Mouse (Mus musculus): ENCODE results near the gene Fgf10. TPM values are rescaled to one million over a fixed set of nuclear protein-coding genes. Genes with fewer than 3 reads are reported as not detected.

Gene Fgf10
- polyA plus RNA-seq (2014; fragmentation: Nextera tagmentation; extraction: Ambion mirVana), result 1.6 and 2.1 TPM in 2 replicates

DNA sequence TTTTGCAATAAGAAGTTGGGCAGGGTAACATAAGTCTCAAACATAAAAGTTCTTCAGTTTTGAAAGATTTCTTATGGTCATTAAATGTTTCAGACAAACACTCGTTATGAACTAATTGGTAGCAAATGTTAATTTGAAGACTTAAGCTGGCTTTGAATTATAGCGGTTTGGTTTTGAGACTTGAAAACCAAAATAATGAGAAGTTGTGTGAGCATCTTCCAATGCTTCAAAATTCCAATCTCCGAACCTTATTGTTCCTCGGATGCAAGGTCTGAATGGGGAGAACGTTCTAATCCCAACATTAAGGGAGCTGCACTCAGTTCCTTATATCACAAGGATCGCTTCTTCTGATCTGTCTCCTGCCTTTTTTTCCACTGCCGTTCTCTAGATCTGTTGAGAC is at the start of gene Fgf10:
Gene Fgf10, plus strand, starts transcription at position 301 of the 400 bp plus-strand sequence.
- ATAC-seq (ENCODE audit: insufficient read depth, low FRiP score, low TSS enrichment) (no peak), DNase-seq (ENCODE audit: low spot score) (no peak)
- H3K9me3 ChIP-seq (ENCODE audit: control insufficient read depth, low read length), result no peaks in the 10 kb centered on the region
- H3K4me3 ChIP-seq (ENCODE audit: low read depth, low read length), result no peak within 1 kb of the TSS
- no peaks in the 10 kb centered on the region for H3K27me3 ChIP-seq (ENCODE audit: control insufficient read depth, insufficient read depth, low read length)
- no peak within 1 kb of the TSS for H3K27ac ChIP-seq (ENCODE audit: low read depth, low read length)
- no peak within 1 kb of the TSS for H3K4me2 ChIP-seq (ENCODE audit: low read depth)
- WGBS, result 84% methylated on average over 7 of the region's 7 CpGs
- H3K36me3 ChIP-seq (ENCODE audit: control insufficient read depth, insufficient read depth, low read length), result no peaks in the 10 kb centered on the region
- H3K9ac ChIP-seq (ENCODE audit: low read length), result no peak within 1 kb of the TSS
- no peaks in the 10 kb centered on the region for H3K4me1 ChIP-seq (ENCODE audit: control insufficient read depth, insufficient read depth, low read length)

DNA sequence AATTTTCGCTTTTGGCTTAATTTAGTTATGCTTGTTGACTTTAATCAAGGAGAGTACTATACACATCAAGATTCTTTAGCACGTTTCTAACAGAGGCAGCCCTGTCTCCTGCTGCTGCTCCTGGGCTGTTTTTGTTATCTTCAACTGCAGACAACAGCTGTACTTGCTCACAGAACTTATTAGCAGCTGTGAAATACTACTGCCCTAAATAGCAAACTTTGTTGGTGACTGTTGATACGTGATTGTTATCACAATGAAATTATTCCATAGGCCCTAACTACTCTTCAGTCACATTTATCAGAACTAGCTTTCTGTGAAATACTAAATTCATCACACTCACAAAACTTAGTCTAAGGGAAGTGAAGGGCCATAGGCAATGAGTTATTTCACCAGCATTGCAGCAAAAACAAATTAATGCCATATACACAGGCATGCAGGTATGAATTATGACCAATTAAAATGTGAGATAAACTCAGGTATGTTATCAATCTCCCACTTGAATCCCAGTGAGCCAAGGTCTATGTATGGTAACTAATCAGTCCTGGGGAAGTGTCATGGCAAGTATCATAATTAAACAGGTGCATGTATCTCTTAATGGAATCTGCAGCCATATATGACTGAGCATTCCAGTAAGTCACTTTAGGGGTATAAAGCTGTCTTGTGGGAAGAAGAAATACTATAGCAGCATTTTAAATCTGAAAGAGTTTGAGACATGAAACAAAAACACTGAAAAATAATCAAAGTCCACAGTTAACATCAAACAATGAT is 39.7 kb upstream of the Fgf10 start:
- no peak for ATAC-seq (ENCODE audit: insufficient read depth, low FRiP score, low TSS enrichment)
- Histone ChIP-seq H3K4me3 (ENCODE audit: low read depth, low read length) (no peak overlapping the region), H3K4me2 (ENCODE audit: low read depth) (no peak overlapping the region), H3K4me1 (ENCODE audit: control insufficient read depth, insufficient read depth, low read length) (no peaks in the 10 kb centered on the region), H3K9me3 (ENCODE audit: control insufficient read depth, low read length) (no peaks in the 10 kb centered on the region), H3K27ac (ENCODE audit: low read depth, low read length) (no peak overlapping the region), H3K36me3 (ENCODE audit: control insufficient read depth, insufficient read depth, low read length) (no peaks in the 10 kb centered on the region), H3K9ac (ENCODE audit: low read length) (no peak overlapping the region), H3K27me3 (ENCODE audit: control insufficient read depth, insufficient read depth, low read length) (no peaks in the 10 kb centered on the region)
- 71% methylated on average over 3 of the region's 3 CpGs for WGBS
- DNase-seq (ENCODE audit: low spot score), result no peak

DNA sequence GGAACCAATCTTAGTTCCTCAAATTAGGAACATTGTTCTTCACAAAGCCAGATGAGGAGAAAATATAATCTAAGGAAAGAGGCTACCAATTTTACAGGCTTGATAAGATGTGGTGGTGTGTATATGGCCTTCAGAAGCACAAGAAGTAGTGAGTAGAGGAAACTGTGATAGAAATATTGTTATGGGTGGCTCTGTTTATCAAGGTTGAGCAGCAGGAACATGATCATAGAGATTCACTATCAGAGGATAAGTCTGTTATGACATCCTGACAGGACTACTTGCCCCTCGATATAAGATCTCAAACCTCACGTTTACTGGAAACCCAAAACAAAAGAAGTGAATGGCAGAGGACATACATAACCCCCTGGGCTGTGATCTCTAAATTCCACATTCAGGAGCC is 38.1 kb upstream of the Fgf10 start:
- WGBS, result 86% methylated on average over 2 of the region's 2 CpGs

GRCm38 (mm10) chr13:118636047-118636446 is 33.5 kb upstream of the Fgf10 start:
- Histone ChIP-seq H3K27me3 (ENCODE audit: control insufficient read depth, insufficient read depth, low read length) (no peaks in the 10 kb centered on the region), H3K9ac (ENCODE audit: low read length) (no peak overlapping the region), H3K27ac (ENCODE audit: low read depth, low read length) (no peak overlapping the region), H3K9me3 (ENCODE audit: control insufficient read depth, low read length) (no peaks in the 10 kb centered on the region), H3K4me3 (ENCODE audit: low read depth, low read length) (no peak overlapping the region), H3K4me2 (ENCODE audit: low read depth) (no peak overlapping the region), H3K4me1 (ENCODE audit: control insufficient read depth, insufficient read depth, low read length) (no peaks in the 10 kb centered on the region), H3K36me3 (ENCODE audit: control insufficient read depth, insufficient read depth, low read length) (no peaks in the 10 kb centered on the region)
- WGBS, result 94% methylated on average over 5 of the region's 5 CpGs
- no peak for ATAC-seq (ENCODE audit: insufficient read depth, low FRiP score, low TSS enrichment)
- DNase-seq (ENCODE audit: low spot score), result no peak

More for the DNA sequence above, 38.1 kb upstream of the Fgf10 start:
- Histone ChIP-seq H3K9me3 (ENCODE audit: control insufficient read depth, low read length) (no peaks in the 10 kb centered on the region), H3K4me3 (ENCODE audit: low read depth, low read length) (no peak overlapping the region), H3K4me1 (ENCODE audit: control insufficient read depth, insufficient read depth, low read length) (no peaks in the 10 kb centered on the region), H3K36me3 (ENCODE audit: control insufficient read depth, insufficient read depth, low read length) (no peaks in the 10 kb centered on the region), H3K27me3 (ENCODE audit: control insufficient read depth, insufficient read depth, low read length) (no peaks in the 10 kb centered on the region), H3K9ac (ENCODE audit: low read length) (no peak overlapping the region), H3K27ac (ENCODE audit: low read depth, low read length) (no peak overlapping the region), H3K4me2 (ENCODE audit: low read depth) (no peak overlapping the region)
- ATAC-seq (ENCODE audit: insufficient read depth, low FRiP score, low TSS enrichment) (no peak), DNase-seq (ENCODE audit: low spot score) (no peak)

GRCm38 (mm10) chr13:118642585-118642984 is 27.0 kb upstream of the Fgf10 start:
- DNase-seq (ENCODE audit: low spot score), result no peak
- WGBS, result 86% methylated on average over 3 of the region's 3 CpGs
- Histone ChIP-seq H3K4me2 (ENCODE audit: low read depth) (no peak overlapping the region), H3K36me3 (ENCODE audit: control insufficient read depth, insufficient read depth, low read length) (no peaks in the 10 kb centered on the region), H3K9me3 (ENCODE audit: control insufficient read depth, low read length) (no peaks in the 10 kb centered on the region), H3K27ac (ENCODE audit: low read depth, low read length) (no peak overlapping the region), H3K27me3 (ENCODE audit: control insufficient read depth, insufficient read depth, low read length) (no peaks in the 10 kb centered on the region), H3K9ac (ENCODE audit: low read length) (no peak overlapping the region), H3K4me1 (ENCODE audit: control insufficient read depth, insufficient read depth, low read length) (no peaks in the 10 kb centered on the region), H3K4me3 (ENCODE audit: low read depth, low read length) (no peak overlapping the region)
- ATAC-seq (ENCODE audit: insufficient read depth, low FRiP score, low TSS enrichment), result no peak

GRCm38 (mm10) chr13:118643138-118643537 is 26.5 kb upstream of the Fgf10 start:
- 77% methylated on average over 6 of the region's 6 CpGs for WGBS
- H3K27me3 ChIP-seq (ENCODE audit: control insufficient read depth, insufficient read depth, low read length), result no peaks in the 10 kb centered on the region
- no peak for ATAC-seq (ENCODE audit: insufficient read depth, low FRiP score, low TSS enrichment)
- no peak overlapping the region for H3K4me2 ChIP-seq (ENCODE audit: low read depth)
- H3K9ac ChIP-seq (ENCODE audit: low read length), result no peak overlapping the region
- no peak for DNase-seq (ENCODE audit: low spot score)
- H3K9me3 ChIP-seq (ENCODE audit: control insufficient read depth, low read length), result no peaks in the 10 kb centered on the region
- no peak overlapping the region for H3K4me3 ChIP-seq (ENCODE audit: low read depth, low read length)
- H3K4me1 ChIP-seq (ENCODE audit: control insufficient read depth, insufficient read depth, low read length), result no peaks in the 10 kb centered on the region
- H3K27ac ChIP-seq (ENCODE audit: low read depth, low read length), result no peak overlapping the region
- H3K36me3 ChIP-seq (ENCODE audit: control insufficient read depth, insufficient read depth, low read length), result no peaks in the 10 kb centered on the region

DNA sequence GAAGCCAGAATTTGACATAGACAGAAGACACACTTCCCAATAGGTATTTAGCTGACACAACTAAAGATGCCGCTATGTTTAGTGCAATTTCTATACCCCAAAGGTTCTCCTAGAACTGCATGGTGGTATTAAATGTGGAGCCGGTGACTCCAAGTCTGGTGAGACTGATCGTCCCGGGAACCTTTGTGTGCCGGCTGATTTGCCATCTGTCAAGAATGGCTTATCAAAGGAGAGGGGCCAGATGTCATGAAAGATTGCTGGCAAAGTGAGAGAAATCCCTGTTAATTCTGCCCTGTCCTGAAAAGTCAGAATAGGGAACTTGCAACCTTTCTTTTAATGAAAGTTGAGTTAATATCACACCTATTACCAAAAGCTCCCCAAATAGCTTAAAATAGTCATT is 12.6 kb upstream of the Fgf10 start:
- Histone ChIP-seq H3K4me2 (ENCODE audit: low read depth) (no peak overlapping the region), H3K27me3 (ENCODE audit: control insufficient read depth, insufficient read depth, low read length) (no peaks in the 10 kb centered on the region), H3K36me3 (ENCODE audit: control insufficient read depth, insufficient read depth, low read length) (no peaks in the 10 kb centered on the region), H3K4me1 (ENCODE audit: control insufficient read depth, insufficient read depth, low read length) (no peaks in the 10 kb centered on the region), H3K9me3 (ENCODE audit: control insufficient read depth, low read length) (no peaks in the 10 kb centered on the region), H3K27ac (ENCODE audit: low read depth, low read length) (no peak overlapping the region), H3K9ac (ENCODE audit: low read length) (no peak overlapping the region), H3K4me3 (ENCODE audit: low read depth, low read length) (no peak overlapping the region)
- WGBS, result 78% methylated on average over 5 of the region's 5 CpGs
- ATAC-seq (ENCODE audit: insufficient read depth, low FRiP score, low TSS enrichment) (no peak), DNase-seq (ENCODE audit: low spot score) (no peak)

- DNase-seq (ENCODE audit: low spot score) (no peak), ATAC-seq (ENCODE audit: insufficient read depth, low FRiP score, low TSS enrichment) (no peak)
- Histone ChIP-seq H3K9me3 (ENCODE audit: control insufficient read depth, low read length) (no peaks in the 10 kb centered on the region), H3K27ac (ENCODE audit: low read depth, low read length) (no peak overlapping the region), H3K4me1 (ENCODE audit: control insufficient read depth, insufficient read depth, low read length) (no peaks in the 10 kb centered on the region), H3K27me3 (ENCODE audit: control insufficient read depth, insufficient read depth, low read length) (no peaks in the 10 kb centered on the region), H3K4me3 (ENCODE audit: low read depth, low read length) (no peak overlapping the region), H3K9ac (ENCODE audit: low read length) (no peak overlapping the region), H3K4me2 (ENCODE audit: low read depth) (no peak overlapping the region), H3K36me3 (ENCODE audit: control insufficient read depth, insufficient read depth, low read length) (no peaks in the 10 kb centered on the region)
- WGBS, result 93% methylated on average over 2 of the region's 2 CpGs
Measured at GRCm38 (mm10) chr13:118658031-118658430, 11.6 kb upstream of the Fgf10 start.

DNA sequence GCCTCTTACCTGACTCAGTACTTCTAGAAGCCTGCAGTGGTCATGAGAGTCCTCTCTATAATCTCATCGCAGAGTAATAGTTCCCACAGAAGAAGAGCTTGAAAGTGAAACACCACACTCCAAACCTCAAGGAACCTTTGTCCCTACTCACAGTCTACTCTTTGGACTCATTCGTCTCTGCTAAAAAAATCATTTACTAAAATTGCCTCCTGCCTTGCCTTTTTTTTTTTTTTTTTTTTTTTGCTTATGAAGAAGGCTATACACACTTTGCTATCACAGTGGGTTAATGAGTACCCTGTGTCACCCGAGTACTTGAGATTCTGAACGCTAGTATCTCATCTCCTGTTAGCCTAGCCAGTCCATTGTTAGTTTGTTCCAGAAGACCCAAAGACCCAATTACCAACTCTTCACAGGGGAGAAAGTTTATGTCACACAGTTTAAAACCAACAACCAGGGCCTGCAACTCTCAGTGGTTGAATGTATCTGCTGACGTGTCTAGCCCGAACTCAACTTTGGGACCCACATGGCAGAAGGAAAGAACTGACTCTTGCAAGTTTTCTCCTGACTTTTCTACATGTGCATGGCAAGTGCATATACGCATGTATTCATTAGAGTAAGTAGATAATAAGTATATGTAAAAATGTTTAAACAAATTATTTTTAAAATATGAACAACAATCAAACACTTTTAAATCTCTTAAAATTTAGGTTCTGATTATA is 10.8 kb upstream of the Fgf10 start:
- Histone ChIP-seq H3K9me3 (ENCODE audit: control insufficient read depth, low read length) (no peaks in the 10 kb centered on the region), H3K4me1 (ENCODE audit: control insufficient read depth, insufficient read depth, low read length) (no peaks in the 10 kb centered on the region), H3K9ac (ENCODE audit: low read length) (no peak overlapping the region), H3K4me2 (ENCODE audit: low read depth) (no peak overlapping the region), H3K4me3 (ENCODE audit: low read depth, low read length) (no peak overlapping the region), H3K27me3 (ENCODE audit: control insufficient read depth, insufficient read depth, low read length) (no peaks in the 10 kb centered on the region), H3K27ac (ENCODE audit: low read depth, low read length) (no peak overlapping the region), H3K36me3 (ENCODE audit: control insufficient read depth, insufficient read depth, low read length) (no peaks in the 10 kb centered on the region)
- ATAC-seq (ENCODE audit: insufficient read depth, low FRiP score, low TSS enrichment) (no peak), DNase-seq (ENCODE audit: low spot score) (no peak)
- 92% methylated on average over 7 of the region's 7 CpGs for WGBS
